Mouse (Mus musculus) heart, adult 11 months (tissue): ENCODE results near the gene Eps15l1.

Source experiments
- DNase-seq: peaks from one replicate; pipeline ENCODE4 v3.0.0; 2022

The Eps15l1 gene

DNA sequence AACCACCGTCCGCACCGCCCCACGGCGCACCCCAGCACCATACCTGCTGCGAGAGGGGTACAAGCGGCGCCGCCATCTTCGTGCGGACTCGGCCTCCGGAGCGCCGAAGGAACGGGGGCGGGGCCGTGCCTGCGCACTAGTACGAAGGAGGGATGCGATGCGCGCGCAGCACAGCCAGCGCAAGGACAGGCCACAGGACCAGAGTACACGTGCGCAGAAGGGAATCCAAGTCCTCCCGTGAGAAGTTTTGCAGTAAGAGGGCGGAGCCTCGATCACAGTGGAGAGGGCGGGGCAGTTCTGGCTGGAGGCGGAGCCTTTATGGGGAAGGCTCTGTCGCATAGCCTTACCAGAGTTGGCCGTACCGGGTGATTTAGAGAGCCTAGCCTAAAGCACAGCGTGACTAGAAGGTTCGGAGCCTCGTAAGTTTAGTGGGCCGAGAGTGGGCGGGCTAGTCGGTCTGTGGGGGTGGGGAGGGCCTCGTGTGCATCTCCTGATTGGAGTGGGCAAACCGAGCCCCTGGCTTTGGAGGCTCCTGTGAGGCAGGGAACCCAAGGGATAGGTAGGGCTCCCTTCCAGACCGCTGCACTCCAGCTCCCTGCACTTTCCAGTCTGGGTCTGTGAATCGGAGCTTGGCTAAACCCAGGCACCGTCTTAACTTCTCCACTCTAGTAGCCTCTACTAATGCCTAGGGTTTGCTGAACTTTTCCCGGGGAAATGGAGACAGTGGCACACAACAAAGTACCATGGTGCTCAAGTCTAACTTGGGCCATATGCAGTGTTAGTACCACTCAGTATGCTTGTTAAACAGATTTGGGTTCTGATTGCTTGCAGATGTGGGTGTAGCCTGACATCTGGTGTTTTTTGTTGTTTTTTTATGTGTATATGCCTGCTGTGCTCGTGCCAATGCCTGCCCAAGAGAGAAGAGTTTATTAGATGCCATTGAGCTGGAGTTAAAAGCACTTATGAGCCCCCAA is at the start of gene Eps15l1:
Eps15l1 (minus strand) TSS at position 99 of the 974 bp plus-strand sequence.
- peak; percentile 100 for DNase-seq

GRCm38 (mm10) chr8:72470684-72471083 is 49.4 kb upstream of the Eps15l1 start:
- peak; percentile 85 for DNase-seq

DNA sequence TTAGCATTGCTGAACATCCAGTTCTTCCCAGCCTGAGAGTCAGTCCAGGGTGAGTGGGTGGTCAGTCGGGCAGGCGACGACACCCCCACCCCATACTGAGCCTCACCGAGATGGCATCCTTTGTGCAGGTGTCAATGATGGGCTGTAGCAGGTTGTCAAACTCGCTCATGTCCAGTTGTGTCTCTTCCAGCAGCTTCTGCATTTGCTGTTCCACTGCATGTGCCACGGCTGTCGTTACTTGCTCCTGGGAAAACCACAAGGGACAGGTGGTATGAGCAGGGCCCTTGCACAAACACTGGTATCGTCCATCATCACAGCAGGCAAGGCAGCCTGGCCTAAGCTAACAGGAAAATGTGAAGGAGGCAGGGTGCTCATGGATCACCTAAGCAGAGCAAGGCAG is 48.7 kb upstream of the Eps15l1 start:
- no peak for DNase-seq

DNA sequence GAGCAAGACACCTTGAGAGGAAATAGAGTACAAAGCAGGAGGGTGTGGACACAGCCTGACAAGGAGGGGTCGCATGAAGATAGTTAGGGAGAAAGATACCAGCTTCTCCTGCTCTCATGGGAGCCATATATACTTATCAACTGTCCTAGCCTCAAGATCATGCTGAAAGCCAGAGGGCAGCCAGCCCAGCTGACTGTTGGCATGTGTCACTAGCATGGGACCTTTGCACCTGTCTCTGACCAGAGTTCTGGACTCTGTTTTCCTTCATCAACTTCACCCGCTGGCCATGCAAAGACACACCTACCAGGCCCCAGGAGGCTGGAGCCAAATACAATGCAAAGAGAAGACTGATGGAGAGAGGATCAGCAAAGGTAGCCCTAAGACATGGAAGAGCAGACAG is 48.0 kb upstream of the Eps15l1 start:
- DNase-seq, result no peak

GRCm38 (mm10) chr8:72464211-72464610 is 43.0 kb upstream of the Eps15l1 start:
- peak; percentile 90 for DNase-seq

DNA sequence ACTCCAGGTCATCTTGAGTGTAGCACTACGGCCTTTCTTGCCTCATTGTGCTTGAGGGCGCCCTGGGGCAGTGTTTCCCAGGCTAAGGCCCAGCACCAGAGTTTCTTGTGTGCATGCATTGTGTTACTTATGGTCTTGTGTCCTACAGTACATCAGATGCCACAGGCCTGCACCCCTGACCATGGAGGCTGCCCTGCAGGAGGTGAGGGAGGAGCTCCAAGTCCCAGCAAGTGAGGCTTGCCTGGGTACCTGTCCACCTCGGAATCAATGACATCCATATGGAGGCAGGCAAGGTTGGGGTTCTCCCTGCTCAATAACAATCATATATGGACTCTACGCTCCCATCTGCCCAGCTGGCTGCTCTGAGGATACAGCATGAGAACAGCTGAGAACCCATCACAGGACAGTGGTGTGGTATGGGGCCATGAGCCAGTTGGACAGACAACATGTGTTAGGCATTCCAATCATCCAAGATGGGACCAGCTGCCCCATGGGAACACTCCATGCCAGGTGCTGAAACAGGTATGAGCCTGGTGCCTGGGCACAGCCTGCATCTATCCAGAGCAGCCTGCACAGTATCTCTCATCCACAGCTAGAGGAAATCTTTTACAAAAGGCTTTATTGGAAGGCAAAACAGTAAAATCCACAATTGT is 38.7 kb upstream of the Eps15l1 start:
- DNase-seq, result peak; percentile 83

- no peak for DNase-seq
Observed at GRCm38 (mm10) chr8:72458457-72458856, 37.2 kb upstream of the Eps15l1 start.

DNA sequence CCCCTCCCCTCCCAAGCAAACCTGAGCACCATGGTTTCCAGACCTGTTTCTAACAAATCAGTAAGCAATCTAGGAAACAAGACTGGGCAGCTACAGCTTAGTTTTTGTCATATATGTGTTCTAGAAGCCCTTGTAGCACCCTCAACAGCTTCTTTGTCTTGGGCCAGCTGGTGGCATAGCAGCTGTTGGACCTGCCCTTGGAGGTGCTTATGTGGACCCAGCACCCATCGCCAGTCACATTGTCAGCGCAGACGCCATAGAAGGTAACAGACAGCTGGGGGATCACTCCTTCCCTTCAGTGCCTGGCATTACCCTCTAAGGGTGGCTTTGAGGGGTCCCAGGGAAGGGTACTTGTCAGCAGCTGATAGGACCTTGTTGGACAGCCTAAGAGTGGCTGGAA is 36.5 kb upstream of the Eps15l1 start:
- DNase-seq, result no peak

DNA sequence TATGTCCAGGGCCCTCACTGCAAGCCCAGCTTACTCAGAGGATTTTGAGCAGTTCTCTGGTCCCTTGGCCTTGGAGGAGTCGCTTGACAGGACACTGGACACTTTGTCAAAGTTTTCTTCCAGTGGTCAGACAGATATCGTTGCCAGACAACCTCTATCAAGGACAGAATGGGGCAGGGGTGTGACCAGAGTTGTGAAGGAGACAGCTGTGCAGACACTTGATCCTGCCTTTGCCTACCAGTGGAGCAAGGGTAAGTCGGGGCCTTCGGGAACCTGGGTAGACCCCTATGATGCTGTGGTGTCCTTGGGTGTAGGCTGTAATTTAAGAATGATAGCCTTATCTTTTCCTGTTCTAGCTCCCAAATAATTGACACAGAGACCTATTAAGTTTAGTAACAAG is 34.1 kb upstream of the Eps15l1 start:
- no peak for DNase-seq

GRCm38 (mm10) chr8:72453904-72454303 is 32.6 kb upstream of the Eps15l1 start:
- DNase-seq, result no peak

GRCm38 (mm10) chr8:72451516-72451915 is 30.3 kb upstream of the Eps15l1 start:
- DNase-seq, result no peak

DNA sequence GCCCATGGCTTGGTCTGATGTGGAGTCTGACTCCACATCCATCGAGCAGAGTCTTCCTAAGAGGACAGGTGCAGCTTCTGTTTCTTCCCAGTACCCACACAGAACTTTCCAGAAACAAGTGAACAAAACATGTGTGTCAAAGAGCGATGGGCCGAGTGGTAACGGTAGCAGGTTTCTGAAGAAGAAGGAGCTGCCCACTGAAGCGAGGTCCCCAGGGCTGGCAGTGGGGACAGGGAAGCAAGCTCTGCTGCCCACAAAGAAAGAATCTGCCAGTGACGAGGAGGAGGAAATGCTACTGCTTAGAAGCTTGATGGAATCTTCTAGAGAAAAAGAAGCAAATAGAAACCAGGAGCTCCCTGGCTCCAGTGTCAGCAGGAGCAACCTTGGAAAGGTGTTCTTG is 23.8 kb upstream of the Eps15l1 start:
- DNase-seq, result no peak

GRCm38 (mm10) chr8:72443994-72444350 is 22.7 kb upstream of the Eps15l1 start:
- no peak for DNase-seq

- DNase-seq, result peak; percentile 100
Observed at GRCm38 (mm10) chr8:72443338-72443993, 22.2 kb upstream of the Eps15l1 start, which contains the start of the genes Calr3 and 1700030K09Rik. Calr3 (minus strand) TSS chr8:72443870. 1700030K09Rik (plus strand) TSS chr8:72443880.

DNA sequence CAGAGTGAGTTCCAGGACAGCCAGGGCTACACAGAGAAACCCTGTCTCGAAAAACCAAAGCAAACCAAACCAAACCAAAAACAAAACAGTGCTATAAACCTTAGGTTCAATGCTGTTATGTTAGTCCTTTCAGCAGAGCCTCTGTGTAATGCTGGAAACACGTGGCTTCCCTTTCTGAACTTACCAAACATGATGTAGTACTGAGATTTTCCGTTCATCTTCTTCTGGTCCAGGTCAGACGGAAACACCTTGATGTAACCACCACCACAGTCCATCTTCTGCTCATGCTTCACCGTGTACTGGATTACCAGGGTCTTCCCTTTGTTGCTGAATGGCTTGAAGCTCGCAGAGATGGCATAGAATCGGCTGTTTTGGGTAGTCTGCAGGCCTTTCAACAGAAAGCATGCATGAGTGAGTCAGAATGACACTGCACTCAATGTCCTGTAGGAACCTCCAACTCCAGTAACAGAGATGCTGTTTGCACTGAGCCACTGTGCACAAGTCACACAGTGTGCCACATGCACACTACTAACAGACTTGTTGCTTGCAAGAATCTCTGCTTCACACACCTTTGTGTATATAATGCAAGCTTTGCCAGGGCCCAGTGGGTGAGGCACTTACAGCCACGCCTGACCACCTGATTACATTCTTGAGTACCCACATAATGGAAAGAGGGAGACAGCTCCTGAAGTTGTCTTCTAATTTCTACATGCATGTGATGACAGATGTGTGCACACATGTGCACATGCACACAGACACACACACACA is 17.2 kb upstream of the Eps15l1 start:
- no peak for DNase-seq

GRCm38 (mm10) chr8:72434952-72435351 is 13.7 kb upstream of the Eps15l1 start:
- peak; percentile 98 for DNase-seq

DNA sequence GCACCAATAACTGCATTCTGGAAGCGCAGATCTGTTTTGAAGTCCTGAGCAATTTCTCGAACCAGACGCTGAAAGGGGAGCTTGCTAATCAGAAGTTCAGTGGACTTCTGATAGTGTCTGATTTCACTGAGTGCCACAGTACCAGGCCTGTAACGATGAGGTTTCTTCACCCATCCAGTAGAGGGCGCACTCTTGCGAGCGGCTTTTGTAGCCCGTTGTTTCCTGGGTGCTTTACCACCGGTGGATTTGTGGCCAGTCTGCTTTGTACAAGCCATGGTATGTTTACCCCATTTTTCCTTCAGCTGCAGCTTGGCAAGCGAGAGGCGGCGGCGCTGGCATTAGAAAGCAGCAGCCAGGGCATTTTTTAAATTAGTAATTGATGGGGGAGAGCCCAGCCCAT is 8.4 kb upstream of the Eps15l1 start:
- DNase-seq, result no peak

DNA sequence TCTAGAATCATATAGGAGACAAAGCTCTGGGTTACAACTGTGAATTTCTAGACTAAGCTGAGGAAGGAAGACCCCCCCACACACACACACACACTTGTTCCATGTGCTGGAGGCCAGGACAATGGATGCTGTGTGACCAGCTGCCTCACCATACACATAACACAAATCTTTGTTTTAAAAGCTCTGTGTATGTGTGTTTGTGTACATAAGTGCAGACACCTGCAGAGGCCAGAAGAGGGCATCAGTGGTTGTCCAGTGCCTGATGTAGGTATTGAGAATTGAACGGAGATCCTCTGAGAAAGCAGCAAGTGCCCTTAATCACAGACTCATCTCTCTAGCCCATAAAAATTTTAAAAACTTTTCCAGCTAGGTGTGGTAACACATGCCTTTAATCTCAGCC is 1.7 kb upstream of the Eps15l1 start:
- no peak for DNase-seq

DNA sequence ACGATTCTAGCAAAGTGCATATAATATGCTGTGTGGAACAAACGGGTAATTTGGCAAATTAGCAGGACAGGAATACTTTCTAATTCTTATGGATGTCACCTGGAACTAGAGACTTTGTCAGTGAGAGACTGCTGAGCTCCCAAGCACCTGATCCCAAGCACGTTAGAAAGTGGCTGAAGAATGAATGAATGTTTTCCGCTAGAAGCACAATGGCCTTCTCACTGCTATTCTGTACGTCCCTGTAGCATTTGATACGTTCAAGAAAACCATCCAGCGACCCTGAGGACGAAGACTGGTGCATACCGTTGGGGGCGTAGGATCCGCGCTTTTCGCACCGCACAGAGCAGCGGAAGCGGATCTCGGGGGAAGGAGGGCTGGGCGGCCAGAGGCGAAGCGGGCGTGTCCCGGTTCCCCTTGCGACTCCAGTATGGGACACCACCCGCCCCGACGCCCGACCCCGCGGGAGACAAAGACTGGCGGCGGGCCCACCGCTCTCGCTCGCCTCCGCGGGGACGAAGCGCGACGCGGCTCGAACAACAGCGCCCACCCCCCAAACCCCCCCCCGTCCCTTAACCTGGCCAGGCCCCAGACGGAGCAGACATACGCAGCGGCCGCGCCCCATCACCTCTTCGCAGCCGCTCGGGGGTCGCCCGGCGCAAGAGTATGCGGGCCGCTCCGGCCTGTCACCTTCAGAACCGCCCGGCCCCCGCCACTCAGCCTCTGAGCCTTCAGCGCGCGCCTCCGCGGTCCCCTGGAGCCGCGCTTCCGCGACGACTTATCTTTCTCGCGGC is 494 bp downstream of the Eps15l1 start:
- peak; percentile 95 for DNase-seq

DNA sequence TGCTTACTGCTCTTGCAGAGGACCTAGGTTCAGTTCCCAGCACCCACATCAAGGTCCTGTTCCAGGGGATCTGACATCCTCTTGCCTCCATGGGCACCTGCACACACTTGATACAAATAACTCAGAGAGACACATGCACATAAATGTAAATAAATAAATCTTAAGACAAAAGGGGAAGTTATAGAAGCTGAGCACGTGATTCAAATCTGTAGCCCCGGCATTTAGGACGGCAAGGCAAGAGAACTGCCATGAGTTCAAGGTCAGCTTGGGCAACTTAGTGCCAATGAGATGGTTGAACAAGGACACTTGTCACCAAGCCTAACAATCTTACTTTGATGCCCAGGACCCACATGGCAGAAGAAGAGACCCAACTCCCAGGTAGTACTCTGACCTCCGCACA is 3.2 kb downstream of the Eps15l1 start:
- DNase-seq, result no peak

DNA sequence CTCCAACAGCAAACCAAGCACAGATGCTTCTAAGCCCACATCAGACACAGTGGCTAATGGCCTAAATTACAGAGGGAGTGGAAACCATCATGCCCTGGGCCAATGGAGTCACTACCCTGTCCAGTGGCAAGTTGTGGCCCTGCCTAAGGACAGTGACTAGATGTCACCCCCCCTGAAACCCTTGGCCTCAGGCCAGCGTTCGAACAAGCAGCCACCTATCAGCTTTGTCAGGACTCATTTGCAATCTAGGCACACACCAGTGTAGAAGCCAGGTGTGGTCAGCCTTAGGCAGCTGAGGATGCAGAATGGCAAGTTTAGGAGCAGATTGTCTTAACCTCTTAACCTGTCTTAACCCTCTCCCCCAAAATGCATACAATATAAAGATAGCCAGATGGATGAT is 6.0 kb downstream of the Eps15l1 start:
- no peak for DNase-seq

DNA sequence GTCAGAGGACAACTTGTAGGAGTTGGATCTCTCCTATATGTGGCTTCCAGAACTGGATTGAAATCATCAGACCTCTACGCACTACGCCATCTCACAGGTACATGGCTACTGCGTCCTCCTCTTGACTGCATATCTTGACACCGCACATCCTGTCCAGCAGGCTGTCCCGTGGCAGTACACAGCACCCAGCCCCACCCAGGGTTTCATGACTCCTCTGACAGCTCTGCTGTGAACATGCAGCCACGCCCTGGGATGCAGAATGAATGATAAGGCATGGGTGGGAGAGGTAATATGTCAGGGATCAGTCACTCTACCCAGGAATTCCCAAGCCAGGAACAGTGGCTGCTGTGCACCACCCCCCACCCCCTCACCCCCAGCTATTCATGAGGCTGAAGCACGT is 7.4 kb downstream of the Eps15l1 start:
- DNase-seq, result no peak
